Mouse (Mus musculus) left cerebral cortex, adult 18-20 months (tissue): Measurements from ENCODE around the gene St6galnac6. TPM values are rescaled to one million over a fixed set of nuclear protein-coding genes. Genes with fewer than 3 reads are reported as not detected.

Experiments
- DNase-seq, 2 experiments: peaks; one replicate each; pipeline ENCODE4 v3.0.0; 2021 to 2022; ENCODE audit warnings: low spot score in 2 of 2, mixed read lengths in 1 of 2
- total RNA-seq, 2 experiments: library from RNA; stranded (reverse); gene quantifications; 2 replicates each; pipeline ENCODE4 v1.2.3; 2021

The St6galnac6 gene
- total RNA-seq, 2 experiments from 2014 or later: 113 to 130 TPM

DNA sequence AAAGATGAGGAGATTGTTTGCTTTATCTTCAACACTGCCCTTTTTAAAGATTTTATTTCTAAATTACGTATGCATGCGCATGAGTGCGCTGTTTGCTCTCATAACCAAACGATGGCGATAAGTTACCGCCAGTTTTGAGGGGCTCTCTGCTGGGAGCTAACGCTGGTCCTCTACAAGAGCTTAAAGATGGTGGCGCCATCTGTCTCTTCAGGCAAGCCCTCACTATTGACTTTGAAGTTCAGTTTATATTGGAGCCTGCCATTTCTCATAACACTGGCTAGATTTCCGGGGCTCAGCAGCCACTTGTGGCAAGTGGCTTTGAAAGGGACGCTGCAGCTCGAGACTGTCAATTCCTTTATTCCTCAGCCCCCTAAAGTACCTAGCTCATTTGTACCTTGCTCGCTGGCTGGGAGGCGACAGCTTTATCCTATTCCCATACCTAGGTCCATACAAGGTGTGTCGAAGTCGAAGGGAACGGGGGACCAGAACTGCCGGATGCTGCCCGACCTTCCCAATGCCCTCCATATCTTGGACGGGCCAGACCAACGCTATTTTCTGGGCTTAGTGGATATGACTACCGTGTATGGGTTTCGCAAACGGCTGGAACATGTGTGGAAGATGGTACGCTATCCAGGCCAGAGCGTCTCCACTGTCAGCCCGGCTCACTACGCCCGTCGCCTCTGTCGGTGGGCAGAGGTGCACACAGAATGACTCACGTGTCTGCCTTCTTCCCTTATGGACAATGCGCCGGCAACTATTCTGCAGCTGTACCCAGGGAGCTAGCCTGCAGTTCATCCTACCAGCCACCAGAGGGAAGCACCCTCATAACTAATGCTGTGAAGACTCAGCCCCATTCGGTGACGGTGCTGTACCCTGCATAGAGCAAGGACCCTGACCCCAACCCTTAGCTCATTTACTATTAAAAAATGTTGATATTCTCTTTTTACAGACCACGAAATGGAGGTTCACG lies 16.4 kb upstream of the St6galnac6 start:
- DNase-seq: peak; percentile 84 to 88

DNA sequence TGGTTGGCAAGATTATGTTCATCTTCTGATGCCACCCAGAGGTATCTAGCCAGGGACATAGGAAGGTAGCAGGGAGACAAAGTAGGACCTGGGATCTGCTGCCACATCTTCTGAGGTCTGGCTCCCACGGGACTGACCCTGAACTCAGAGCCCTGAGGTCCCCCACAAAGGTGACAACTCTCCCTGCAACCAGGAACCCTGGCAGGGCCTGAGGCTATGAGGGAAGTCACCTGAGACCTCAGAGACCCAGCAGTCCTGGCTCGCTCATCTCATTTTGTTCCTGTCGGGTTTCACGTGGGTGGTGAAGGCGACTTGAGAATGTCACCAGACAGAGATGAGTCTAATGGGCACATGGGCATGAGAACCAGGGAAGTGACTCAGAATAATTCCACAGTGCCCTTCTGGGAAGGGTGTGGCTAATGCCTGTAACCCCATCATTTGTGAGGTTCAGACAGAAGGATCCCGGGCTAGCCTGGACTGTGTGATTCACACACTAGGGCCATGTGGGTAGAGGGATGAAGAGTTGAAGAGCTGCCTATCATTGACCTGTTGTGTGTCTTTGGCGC lies 14.3 kb upstream of the St6galnac6 start:
- no peak for DNase-seq

DNA sequence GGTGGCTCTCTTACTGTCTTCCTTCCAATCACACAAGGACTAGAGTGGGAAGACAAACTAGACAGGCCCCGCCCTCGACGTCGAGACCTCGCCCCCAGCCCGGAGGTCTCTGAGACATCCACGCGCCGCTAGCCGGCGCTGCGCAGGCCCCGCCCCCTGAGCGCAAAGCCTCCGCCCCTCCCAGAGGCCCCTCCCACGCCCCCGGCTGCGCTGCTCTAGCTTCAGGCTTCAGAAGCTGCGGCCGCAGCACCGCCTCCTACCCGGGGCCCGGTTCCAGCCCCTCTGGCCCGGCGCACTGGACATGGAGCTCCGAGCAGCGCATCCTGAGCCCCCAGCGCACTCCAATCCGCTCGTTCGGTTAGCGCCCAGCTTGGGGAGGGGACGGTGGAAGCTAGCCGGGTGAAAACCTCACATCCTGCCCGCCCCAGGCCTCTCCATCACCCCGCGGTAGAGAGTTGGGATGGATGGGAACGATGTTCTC lies 12.6 kb upstream of the St6galnac6 start, which contains the start of gene St6galnac4:
Gene St6galnac4, plus strand, starts transcription at position 225 of the 481 bp plus-strand sequence.
- DNase-seq: peak; percentile 86 to 91

DNA sequence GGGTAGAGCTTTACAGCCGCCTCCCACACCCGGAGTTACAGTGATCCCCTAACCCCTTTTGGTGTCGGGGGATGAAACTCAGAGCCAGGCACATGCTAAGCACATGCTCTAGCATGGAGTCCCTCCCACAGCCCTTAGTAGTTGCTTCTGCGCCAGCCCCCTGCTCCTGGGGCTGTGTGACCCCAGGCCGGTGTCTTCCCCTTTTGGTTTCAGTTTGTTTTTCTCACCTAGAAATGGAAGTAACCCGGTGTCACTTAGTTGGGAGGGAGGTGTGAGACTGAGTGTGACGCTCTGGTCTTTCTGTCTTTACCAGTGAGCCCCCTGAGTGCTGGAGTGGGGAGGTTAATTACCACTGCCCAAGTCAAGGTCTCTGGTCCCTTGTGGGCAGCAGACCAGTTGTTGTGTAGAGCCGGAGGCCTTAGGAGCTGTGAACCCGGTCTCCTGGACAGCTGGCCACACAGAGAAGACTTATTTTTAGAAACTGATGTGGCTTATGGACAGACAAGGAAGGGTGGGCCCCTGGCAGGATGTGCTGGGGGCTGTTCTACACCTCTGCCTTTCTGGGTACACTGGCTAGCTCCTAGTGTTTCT lies 11.7 kb upstream of the St6galnac6 start:
- no peak for DNase-seq

GRCm38 (mm10) chr2:32589213-32589795 lies 10.2 kb upstream of the St6galnac6 start:
- peak; percentile 63 to 80 for DNase-seq

- DNase-seq: no peak
These were observed 9.3 kb upstream of the St6galnac6 start for GRCm38 (mm10) chr2:32590224-32590623.

GRCm38 (mm10) chr2:32591249-32591648 lies 8.3 kb upstream of the St6galnac6 start:
- DNase-seq: no peak

- no peak for DNase-seq
These were observed 2.8 kb upstream of the St6galnac6 start for GRCm38 (mm10) chr2:32596725-32597124.

DNA sequence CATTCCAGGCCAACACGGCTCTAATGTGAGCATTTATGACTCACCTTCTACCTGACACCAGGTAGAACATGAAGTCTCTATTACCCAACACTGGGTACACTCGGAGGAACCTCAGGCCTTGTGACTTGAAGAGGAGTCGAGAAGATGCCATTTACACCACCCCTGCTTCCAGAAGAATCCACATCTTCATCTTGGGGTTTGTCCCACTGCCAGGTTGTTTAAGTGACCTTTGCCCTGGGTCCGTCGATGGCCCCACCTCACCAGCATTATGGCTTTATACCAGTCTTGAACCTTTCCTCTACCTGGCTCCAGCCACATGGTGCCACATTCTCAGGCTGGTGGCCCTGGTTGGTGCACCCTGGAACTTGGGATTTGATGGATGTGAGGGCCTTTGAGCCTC lies 2.3 kb upstream of the St6galnac6 start:
- no peak for DNase-seq

GRCm38 (mm10) chr2:32597699-32598098 lies 1.8 kb upstream of the St6galnac6 start:
- DNase-seq: no peak

DNA sequence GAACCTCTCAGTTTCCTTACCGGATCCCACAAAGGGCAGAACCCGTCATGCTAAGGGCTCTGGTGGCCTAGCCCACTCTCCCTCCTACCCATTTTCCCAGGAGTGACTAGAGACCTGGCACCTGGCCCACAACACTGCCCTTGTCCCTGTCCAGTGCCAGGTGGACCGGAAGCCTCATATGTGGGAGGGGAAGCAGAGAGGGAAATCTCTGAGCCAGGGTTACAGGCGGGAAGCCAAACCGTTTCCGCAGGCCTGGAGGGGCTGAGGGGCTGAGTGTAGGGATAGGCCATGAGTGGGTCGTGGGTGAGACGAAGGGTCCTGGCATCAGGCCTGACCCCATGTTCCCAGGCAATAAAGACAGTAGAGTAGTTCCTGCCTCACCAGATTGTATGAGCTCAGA lies 1.0 kb upstream of the St6galnac6 start:
- no peak for DNase-seq

DNA sequence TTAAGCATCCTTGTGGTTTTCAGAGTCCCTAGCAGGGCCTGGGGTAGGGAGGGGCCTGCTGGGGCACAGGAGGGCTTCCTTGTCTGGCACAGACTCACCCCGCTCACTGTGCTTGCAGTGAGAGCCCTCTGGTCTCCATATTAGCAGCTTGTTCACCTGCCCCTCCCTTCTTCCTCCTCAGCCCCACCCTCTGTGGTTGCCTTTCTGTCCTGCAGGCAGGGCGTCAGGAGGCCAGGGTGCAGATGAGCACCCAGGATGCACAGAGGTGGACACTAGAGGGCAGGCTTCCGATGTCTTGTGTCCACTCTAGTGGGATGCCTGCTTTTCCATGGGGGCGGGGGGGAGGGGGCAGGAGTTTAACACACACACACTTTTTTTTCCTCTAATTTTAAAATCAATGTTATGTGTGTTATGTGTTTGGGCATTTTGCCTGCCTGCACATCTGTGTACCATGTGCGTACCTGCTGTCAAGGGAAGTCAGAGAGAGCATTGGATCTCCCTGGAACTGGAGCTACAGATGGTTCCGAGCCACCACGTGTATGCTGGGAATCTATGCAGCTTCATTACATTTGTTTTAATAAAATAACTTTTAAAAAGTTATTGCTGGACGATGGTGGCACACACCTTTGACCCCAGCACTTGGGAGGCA lies 2.0 kb downstream of the St6galnac6 start:
- no peak for DNase-seq

DNA sequence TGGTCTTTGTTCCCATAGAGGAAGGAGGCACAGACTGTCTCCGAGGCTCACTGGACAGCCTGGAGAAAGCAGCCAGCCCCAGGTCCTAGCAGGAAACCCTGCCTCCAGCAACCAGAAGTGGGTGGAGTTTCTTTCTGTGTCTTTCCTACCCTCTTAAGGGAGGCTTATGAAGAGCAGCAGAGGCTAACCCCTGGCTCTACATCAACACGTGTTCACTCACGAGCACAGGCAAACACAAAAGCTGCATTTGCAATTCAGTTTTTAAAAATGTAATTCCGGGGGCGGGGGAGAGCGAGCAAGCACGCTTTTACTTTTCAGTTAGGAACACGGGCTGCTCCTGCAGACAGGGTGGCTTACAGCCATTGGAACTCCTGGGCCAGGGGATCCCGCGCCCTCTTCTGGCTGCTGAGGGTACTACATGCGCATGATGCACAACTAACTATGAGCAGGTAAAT lies 3.1 kb downstream of the St6galnac6 start:
- DNase-seq: peak; percentile 86 to 90

- DNase-seq: no peak
These were observed 5.1 kb downstream of the St6galnac6 start for GRCm38 (mm10) chr2:32604631-32605030.

DNA sequence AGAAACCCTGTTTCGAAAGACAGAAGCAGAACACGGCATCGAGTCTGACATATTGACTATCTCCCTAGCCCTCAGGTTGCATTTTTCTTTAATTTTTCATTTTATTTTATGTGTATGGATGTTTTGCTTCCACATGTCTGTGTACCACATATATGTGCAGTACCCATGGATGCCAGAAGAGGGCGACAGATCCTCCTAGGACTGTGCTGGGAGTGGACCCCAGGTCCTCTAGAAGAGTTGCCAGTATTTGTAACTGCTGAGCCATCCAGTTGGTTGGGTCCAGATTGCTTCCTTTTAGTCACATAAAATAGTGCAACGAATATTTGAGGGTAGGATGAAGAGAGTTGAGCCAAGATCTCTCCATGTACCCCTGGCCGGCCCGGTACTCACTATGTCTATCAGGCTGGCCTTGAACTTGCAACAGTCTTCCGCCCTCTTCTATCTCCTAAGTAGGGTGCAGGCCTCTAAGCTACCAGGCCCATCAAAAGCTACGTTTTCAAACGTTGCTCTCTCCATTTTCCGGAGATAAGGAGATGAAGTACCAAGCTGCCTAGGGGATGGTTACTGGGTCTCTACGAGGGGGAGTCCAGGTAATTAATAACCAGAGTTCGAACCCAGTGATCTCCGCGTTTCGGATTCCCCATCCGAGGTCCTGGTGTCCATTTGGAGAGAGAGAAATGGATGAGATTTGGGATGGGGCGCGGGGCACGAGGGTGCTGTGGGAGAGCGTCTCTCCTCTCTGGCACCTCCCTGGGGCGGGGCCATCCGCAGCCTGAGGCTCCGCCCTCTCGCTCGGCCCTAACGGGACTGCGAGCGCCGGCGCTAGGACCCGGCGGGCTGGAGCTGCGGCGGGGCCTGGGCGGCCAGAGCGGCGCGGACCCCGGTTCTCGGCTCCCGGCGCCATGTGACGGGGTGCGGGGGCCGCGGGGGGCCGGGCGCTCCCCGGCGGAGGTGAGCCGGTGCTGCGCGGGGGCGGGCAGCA lies 6.9 kb downstream of the St6galnac6 start:
- DNase-seq: peak; percentile 80 to 88

DNA sequence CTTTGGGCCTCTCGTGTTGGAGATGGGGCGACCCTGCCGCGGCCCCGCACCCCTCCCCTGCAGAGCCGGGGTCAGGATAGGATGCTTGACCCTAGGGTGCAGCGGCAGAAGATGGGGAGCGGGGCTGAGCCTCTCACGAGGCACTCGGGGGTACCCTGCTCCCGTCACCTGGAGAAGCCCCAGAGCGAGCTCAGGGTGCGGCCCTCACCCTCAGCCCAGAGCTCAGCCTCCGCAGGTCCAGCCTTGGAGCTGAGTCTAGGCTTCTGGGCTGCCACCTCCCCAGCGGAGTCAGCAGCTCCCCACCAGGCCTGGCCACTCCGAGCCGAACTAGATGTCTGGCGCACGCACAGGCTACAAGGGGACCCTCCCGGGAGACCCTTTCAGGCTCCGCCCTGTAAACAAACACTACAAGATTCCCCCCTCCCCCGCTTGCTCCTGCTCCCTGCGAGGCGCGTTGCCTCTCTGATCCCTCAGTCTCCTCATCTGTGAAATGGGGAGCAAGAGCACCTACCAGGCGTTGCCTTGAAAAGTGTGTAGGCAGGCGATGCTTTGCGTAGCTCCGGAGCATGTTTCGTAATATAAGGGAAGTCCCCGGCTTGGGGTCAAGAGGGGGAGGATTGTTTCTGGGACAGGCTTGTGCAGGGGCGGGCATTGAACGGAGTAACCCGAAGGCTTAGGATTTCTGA lies 7.9 kb downstream of the St6galnac6 start:
- peak in 1 of 2 experiments; percentile 60 for DNase-seq

DNA sequence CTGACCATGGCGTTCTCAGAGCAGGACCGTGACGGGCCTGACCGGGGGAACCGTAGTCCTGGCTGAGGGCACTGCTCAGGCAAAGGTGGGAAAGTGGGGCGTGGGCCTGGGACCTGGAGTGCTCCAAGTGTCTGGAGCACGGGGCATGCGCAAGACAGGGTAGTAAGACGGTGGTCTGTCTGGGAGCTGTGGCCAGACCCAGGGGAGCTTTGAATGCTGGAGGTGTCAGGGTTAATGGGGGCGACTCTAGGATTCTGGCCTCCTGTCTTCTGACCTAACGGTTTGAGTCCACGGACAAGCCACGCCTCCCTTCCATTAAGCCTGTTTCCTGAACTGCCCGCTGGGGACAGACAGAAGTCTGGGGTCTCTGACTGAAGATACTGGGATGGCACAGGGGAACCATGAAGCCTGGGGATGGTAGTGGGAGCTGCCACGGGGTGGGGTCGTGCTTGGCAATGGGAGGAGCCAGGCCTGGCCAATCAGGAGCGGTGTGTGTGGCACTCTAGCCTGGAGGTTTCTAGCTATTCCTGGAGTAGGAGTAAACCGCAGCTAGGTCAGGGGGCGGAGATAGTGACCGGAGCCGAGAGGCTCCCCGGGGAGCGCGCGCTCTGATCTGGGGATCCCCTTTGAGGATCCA lies 8.8 kb downstream of the St6galnac6 start:
- peak in 1 of 2 experiments; percentile 27 for DNase-seq

- no peak for DNase-seq
These were observed 9.4 kb downstream of the St6galnac6 start for GRCm38 (mm10) chr2:32608778-32609435.
